Mouse (Mus musculus): ENCODE measurements around the gene Rgl2. TPM values are rescaled to one million over a fixed set of nuclear protein-coding genes. Genes with fewer than 3 reads are reported as not detected.

Gene Rgl2
- total RNA-seq, 1 experiment = 65.8 TPM

GRCm38 (mm10) chr17:33955555-33956214, 26.3 kb downstream of the Rgl2 start, which contains the start of the genes Vps52 and Rps18:
Vps52 (plus strand) TSS chr17:33955812.
Rps18 (minus strand) TSS chr17:33956001.
- TF ChIP-seq ZC3H11A (IDR thresholded peaks at IDR 0.05; ENCODE audit: borderline replicate concordance, low read depth, low read length) = no peak
- TF ChIP-seq ZNF384 (IDR thresholded peaks at IDR 0.05; ENCODE audit: low read depth, low read length) = no peak
- TF ChIP-seq CHD2 (IDR thresholded peaks at IDR 0.05; ENCODE audit: low read depth, low read length) = peak; percentile 50; the same call in 1 of the 2 replicates
- peak; percentile 90 for TF ChIP-seq HCFC1 (IDR thresholded peaks at IDR 0.05; ENCODE audit: borderline replicate concordance, insufficient read depth, low read length)
- TF ChIP-seq MAFK (IDR thresholded peaks at IDR 0.05; ENCODE audit: insufficient read depth, low read depth, low read length) = no peak
- Histone ChIP-seq H3K36me3 (ENCODE audit: control insufficient read depth, insufficient read depth, low read length, poor library complexity, severe bottlenecking) (peaks cover 42% of the 10 kb centered on the region), H3K4me3 (ENCODE audit: insufficient read depth in 1 of 2, low read depth in 1 of 2, low read length in 2 of 2, poor library complexity in 1 of 2, severe bottlenecking in 1 of 2) (peak within 1 kb of the TSS; percentile 90 to 96), H3K4me1 (ENCODE audit: control insufficient read depth in 2 of 2, insufficient read depth in 2 of 2, low read length in 2 of 2, poor library complexity in 1 of 2) (peaks cover 0 to 1% of the 10 kb centered on the region in 2 experiments; a peak in 1 of 4 replicates), H3K27ac (ENCODE audit: insufficient read depth, low read depth, low read length, poor library complexity, severe bottlenecking) (peak within 1 kb of the TSS; percentile 91), H3K9ac (ENCODE audit: insufficient read depth, low read depth, low read length, poor library complexity, severe bottlenecking) (peak within 1 kb of the TSS; percentile 98), H3K9me3 (ENCODE audit: control insufficient read depth, insufficient read depth, low read depth, low read length) (no peaks in the 10 kb centered on the region)
- DNase-seq (ENCODE audit: low read depth, low spot score) = peak; percentile 96
- in situ Hi-C loops (cut with MboI; ENCODE audit: low sequenced_read_pairs in 2 of 2, unreplicated experiment in 2 of 2) = no loop called here

GRCm38 (mm10) chr17:33956336-33956735, 27.0 kb downstream of the Rgl2 start:
- no peak for TF ChIP-seq MAFK (IDR thresholded peaks at IDR 0.05; ENCODE audit: insufficient read depth, low read depth, low read length)
- TF ChIP-seq CHD2 (IDR thresholded peaks at IDR 0.05; ENCODE audit: low read depth, low read length) = no peak
- TF ChIP-seq ZC3H11A (IDR thresholded peaks at IDR 0.05; ENCODE audit: borderline replicate concordance, low read depth, low read length) = no peak
- TF ChIP-seq ZNF384 (IDR thresholded peaks at IDR 0.05; ENCODE audit: low read depth, low read length) = no peak
- no peak for TF ChIP-seq HCFC1 (IDR thresholded peaks at IDR 0.05; ENCODE audit: borderline replicate concordance, insufficient read depth, low read length)

GRCm38 (mm10) chr17:33957493-33957892, 28.1 kb downstream of the Rgl2 start:
- no peak overlapping the region for H3K9ac ChIP-seq (ENCODE audit: insufficient read depth, low read depth, low read length, poor library complexity, severe bottlenecking)
- no peaks in the 10 kb centered on the region for H3K9me3 ChIP-seq (ENCODE audit: control insufficient read depth, insufficient read depth, low read depth, low read length)
- in situ Hi-C loops (cut with MboI; ENCODE audit: low sequenced_read_pairs in 2 of 2, unreplicated experiment in 2 of 2) = no loop called here
- no peak overlapping the region for H3K4me3 ChIP-seq (ENCODE audit: insufficient read depth in 1 of 2, low read depth in 1 of 2, low read length in 2 of 2, poor library complexity in 1 of 2, severe bottlenecking in 1 of 2)
- H3K4me1 ChIP-seq (ENCODE audit: control insufficient read depth in 2 of 2, insufficient read depth in 2 of 2, low read length in 2 of 2, poor library complexity in 1 of 2) = peaks cover 0 to 1% of the 10 kb centered on the region in 2 experiments; a peak in 1 of 4 replicates
- H3K27ac ChIP-seq (ENCODE audit: insufficient read depth, low read depth, low read length, poor library complexity, severe bottlenecking) = no peak overlapping the region
- TF ChIP-seq ZC3H11A (IDR thresholded peaks at IDR 0.05; ENCODE audit: borderline replicate concordance, low read depth, low read length) = no peak
- no peak for TF ChIP-seq ZNF384 (IDR thresholded peaks at IDR 0.05; ENCODE audit: low read depth, low read length)
- TF ChIP-seq CHD2 (IDR thresholded peaks at IDR 0.05; ENCODE audit: low read depth, low read length) = no peak
- TF ChIP-seq MAFK (IDR thresholded peaks at IDR 0.05; ENCODE audit: insufficient read depth, low read depth, low read length) = no peak
- TF ChIP-seq HCFC1 (IDR thresholded peaks at IDR 0.05; ENCODE audit: borderline replicate concordance, insufficient read depth, low read length) = no peak
- peaks cover 49% of the 10 kb centered on the region for H3K36me3 ChIP-seq (ENCODE audit: control insufficient read depth, insufficient read depth, low read length, poor library complexity, severe bottlenecking)
- no peak for DNase-seq (ENCODE audit: low read depth, low spot score)

More at GRCm38 (mm10) chr17:33956336-33956735, 27.0 kb downstream of the Rgl2 start:
- H3K4me3 ChIP-seq (ENCODE audit: insufficient read depth in 1 of 2, low read depth in 1 of 2, low read length in 2 of 2, poor library complexity in 1 of 2, severe bottlenecking in 1 of 2) = peak overlapping the region; percentile 90 to 91
- no peak overlapping the region for H3K27ac ChIP-seq (ENCODE audit: insufficient read depth, low read depth, low read length, poor library complexity, severe bottlenecking)
- peak overlapping the region; percentile 95 for H3K9ac ChIP-seq (ENCODE audit: insufficient read depth, low read depth, low read length, poor library complexity, severe bottlenecking)
- DNase-seq (ENCODE audit: low read depth, low spot score) = no peak
- in situ Hi-C loops (cut with MboI; ENCODE audit: low sequenced_read_pairs in 2 of 2, unreplicated experiment in 2 of 2) = no loop called here
- H3K4me1 ChIP-seq (ENCODE audit: control insufficient read depth in 2 of 2, insufficient read depth in 2 of 2, low read length in 2 of 2, poor library complexity in 1 of 2) = peaks cover 0 to 1% of the 10 kb centered on the region in 2 experiments; a peak in 1 of 4 replicates
- H3K9me3 ChIP-seq (ENCODE audit: control insufficient read depth, insufficient read depth, low read depth, low read length) = no peaks in the 10 kb centered on the region
- H3K36me3 ChIP-seq (ENCODE audit: control insufficient read depth, insufficient read depth, low read length, poor library complexity, severe bottlenecking) = peaks cover 47% of the 10 kb centered on the region

GRCm38 (mm10) chr17:33958451-33958850, 29.1 kb downstream of the Rgl2 start:
- H3K4me1 ChIP-seq (ENCODE audit: control insufficient read depth in 2 of 2, insufficient read depth in 2 of 2, low read length in 2 of 2, poor library complexity in 1 of 2) = peaks cover 0 to 1% of the 10 kb centered on the region in 2 experiments; a peak in 1 of 4 replicates

More at GRCm38 (mm10) chr17:33958451-33958850, 29.1 kb downstream of the Rgl2 start:
- Histone ChIP-seq H3K9ac (ENCODE audit: insufficient read depth, low read depth, low read length, poor library complexity, severe bottlenecking) (no peak overlapping the region), H3K27ac (ENCODE audit: insufficient read depth, low read depth, low read length, poor library complexity, severe bottlenecking) (no peak overlapping the region), H3K4me3 (ENCODE audit: insufficient read depth in 1 of 2, low read depth in 1 of 2, low read length in 2 of 2, poor library complexity in 1 of 2, severe bottlenecking in 1 of 2) (no peak overlapping the region), H3K9me3 (ENCODE audit: control insufficient read depth, insufficient read depth, low read depth, low read length) (no peaks in the 10 kb centered on the region), H3K36me3 (ENCODE audit: control insufficient read depth, insufficient read depth, low read length, poor library complexity, severe bottlenecking) (peaks cover 46% of the 10 kb centered on the region)
- in situ Hi-C loops (cut with MboI; ENCODE audit: low sequenced_read_pairs in 2 of 2, unreplicated experiment in 2 of 2) = no loop called here
- TF ChIP-seq MAFK (IDR thresholded peaks at IDR 0.05; ENCODE audit: insufficient read depth, low read depth, low read length) = no peak
- TF ChIP-seq HCFC1 (IDR thresholded peaks at IDR 0.05; ENCODE audit: borderline replicate concordance, insufficient read depth, low read length) = no peak
- TF ChIP-seq CHD2 (IDR thresholded peaks at IDR 0.05; ENCODE audit: low read depth, low read length) = no peak
- no peak for TF ChIP-seq ZC3H11A (IDR thresholded peaks at IDR 0.05; ENCODE audit: borderline replicate concordance, low read depth, low read length)
- TF ChIP-seq ZNF384 (IDR thresholded peaks at IDR 0.05; ENCODE audit: low read depth, low read length) = no peak
- DNase-seq (ENCODE audit: low read depth, low spot score) = no peak
